Mouse (Mus musculus): ENCODE results near the gene Dnah10.

Dnah10 gene

DNA sequence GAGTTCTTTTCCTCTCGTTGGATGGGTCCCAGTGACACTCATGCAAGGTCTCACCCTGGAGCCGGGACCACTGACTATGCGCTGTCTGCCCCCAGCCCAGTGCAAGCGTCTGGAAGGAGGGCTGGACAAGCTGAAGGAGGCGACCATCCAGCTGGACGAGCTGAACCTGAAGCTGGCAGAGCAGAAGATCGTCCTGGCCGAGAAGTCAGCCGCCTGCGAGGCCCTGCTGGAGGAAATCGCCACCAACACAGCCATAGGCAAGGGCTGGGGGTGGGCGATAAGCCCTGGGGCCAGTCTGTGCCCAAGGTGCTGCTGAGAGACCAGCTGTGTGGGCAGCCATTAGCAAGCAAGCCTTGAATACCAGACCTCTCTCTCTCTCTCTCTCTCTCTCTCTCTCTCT, 87.6 kb downstream of the Dnah10 start:
- DNase-seq (ENCODE audit: low spot score): no peak

GRCm38 (mm10) chr5:124814797-124815196, 89.9 kb downstream of the Dnah10 start:
- DNase-seq (ENCODE audit: low spot score): no peak

- no peak for DNase-seq (ENCODE audit: low spot score)
Observed at GRCm38 (mm10) chr5:124817050-124817449, 92.2 kb downstream of the Dnah10 start.

GRCm38 (mm10) chr5:124822128-124822894, 97.4 kb downstream of the Dnah10 start:
- DNase-seq (ENCODE audit: low spot score): no peak

DNA sequence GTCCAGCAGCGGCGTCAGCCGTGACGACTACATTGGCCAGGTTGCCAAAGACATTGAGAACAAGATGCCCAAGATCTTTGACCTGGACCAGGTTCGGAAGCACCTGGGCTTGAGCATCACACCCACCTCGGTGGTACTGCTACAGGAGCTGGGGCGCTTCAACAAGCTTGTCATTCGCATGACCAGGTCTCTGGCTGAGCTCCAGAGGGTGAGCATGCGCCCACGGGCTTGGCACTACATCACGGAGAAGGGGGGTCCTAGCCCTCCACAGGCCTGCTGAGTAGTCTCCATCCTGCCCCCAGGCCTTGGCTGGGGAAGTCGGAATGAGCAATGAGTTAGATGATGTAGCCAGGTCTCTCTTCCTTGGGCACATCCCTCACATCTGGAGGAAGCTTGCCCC, 105.4 kb downstream of the Dnah10 start:
- DNase-seq (ENCODE audit: low spot score): no peak

DNA sequence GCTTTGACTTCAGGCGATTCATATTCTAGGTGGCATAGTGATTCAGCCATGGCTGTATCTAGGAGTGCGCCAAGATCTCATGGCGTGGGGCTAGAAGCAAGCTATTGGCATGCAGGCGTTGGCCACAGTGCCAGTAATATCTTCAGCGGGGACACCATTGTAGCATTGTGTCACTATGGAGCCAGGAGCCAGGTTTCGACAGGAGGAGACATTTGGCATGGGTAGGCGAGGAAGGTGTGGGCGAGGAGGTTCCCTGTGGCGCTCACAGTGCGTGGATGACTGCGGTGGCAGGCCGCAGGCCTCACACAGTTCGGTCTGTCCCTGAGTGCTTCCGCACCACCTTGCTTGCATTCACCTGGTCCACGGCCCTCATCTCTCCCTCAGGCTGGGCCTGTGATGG, 110.3 kb downstream of the Dnah10 start:
- DNase-seq (ENCODE audit: low spot score): peak; percentile 16

DNA sequence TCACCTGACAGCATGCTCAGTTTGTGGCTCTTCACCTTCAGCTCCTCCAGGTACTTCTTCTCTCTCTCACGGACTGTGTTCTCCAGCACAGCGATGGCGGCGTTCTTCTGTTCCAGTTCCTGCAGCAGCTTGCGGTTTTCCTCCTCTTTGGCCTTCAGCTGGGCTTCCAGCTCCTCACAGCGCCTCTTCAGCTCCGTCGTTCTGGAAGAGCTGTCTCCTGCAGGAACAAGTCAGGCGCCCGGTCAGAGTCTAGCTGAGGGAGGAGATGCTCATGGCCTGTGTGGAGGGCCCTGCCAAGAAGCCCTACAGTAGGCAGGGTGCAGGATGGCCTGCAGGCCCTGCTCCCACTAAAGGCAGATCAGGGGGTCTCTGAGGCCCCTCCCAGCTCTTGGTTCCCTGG, 111.2 kb downstream of the Dnah10 start:
- no peak for DNase-seq (ENCODE audit: low spot score)

DNA sequence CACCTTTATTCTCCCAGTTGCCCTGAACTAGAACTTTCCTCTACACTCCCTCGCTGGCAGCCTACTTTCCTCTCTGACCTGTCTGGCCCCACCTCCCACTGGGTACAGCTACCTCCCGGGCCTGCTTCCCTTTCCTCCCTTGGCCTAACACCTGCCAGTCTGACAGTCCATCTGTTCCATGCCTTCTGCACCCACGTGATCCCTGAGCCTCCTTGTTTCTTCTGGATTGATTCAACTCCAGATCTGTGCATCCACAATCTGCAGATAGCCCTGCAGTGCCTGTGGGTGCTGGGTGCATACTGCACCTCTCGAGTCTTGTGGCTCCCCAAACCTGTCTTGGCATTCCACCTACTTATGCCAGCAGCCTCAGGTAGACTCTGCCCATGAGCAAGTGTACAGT, 111.7 kb downstream of the Dnah10 start:
- DNase-seq (ENCODE audit: low spot score): peak; percentile 52

DNA sequence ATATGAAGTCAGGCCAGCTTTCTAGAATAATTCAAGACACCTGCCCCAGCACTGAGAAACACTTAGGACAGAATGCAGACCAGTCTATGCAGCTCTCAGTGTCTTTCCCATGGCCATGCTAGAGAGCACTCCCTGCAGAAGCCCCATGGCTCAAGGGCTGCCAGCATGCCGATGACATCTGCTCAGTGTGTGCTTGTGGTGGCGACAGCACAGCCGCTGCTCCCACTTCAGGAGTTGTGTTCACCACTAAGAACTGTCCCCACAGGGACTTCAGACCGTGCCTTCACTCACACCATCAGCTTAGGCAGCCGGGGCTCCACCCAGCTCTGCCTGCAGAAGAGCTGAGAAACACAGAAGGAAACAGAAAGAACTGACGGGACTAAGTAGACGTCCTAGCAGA, 115.3 kb downstream of the Dnah10 start:
- DNase-seq (ENCODE audit: low spot score): no peak

DNA sequence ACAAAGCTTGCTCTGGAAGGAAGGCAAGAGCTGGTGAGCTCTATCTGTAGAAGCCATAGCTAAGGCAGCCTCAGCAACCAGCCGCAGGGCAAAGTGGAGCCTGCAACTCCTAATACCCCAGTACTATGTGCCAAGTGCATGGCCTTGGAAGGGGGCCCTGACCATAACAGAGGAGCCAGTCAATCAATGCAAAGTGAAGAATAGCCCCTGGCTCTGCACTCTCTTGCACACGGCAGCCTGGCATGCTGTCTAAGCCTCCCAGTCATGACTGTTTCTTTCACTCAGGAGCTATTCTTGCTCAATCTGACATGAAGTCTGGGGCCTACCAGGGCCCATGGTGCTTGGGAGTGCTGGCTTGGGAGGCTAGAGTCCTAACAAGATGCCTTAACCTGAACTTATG, 115.8 kb downstream of the Dnah10 start:
- DNase-seq (ENCODE audit: low spot score): no peak

DNA sequence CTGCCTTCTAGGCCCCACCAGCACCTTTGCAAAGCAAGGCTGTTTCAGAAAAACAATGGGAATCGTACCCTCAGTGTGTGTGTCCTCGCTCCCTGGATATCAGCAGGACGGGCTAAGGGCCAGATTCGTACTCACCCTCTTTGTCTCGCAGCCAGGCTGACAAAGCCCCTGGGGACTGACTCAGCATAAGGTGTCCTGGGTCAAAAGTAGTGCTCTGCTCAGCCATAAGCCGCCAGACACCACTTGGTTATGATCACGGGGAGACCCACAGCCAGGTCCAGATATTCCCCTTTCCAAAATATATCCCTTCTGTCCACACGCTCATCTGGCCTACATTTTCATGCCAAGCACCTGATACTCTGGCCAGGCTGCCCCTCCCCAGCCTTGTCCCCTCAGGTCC, 118.5 kb downstream of the Dnah10 start:
- DNase-seq (ENCODE audit: low spot score): no peak

- no peak for DNase-seq (ENCODE audit: low spot score)
Observed at GRCm38 (mm10) chr5:124844929-124845328, 120.0 kb downstream of the Dnah10 start.

DNA sequence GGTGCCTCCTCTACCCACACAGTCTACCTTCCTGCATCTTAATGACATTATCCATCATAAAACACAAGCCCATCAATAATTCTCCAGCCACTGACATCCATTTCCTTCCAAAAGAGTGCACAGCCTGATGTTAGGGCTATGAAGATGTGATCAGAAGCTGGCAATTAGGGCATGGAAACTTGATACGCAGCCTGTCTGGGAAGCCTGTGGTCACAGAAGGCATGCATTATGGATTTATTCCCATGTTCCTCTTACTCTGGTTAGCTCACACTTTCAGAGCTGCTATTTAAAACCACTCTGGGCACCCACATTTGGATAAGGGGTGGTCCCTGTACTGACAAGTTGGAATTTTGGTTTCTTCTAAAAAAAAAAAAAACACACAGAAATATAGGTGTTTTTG, 122.1 kb downstream of the Dnah10 start:
- no peak for DNase-seq (ENCODE audit: low spot score)

DNA sequence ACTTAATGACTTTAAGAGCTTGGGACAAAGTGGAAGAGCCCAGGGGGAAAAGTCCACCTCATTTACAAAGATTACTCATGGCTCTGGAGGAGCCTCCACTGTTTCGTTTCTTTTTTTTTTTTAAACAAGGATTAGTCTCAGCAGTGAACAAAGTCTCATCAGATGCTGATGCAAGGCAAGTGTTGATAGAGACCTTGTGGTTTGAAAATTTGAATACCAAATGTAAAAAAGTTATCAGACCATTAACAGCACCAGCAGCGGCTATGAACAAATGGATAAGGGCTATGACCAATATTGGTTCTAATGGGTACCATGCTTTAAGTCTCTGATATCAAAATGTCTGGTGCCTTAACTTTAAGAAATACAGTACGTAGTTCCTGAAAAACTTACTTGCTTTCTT, 124.1 kb downstream of the Dnah10 start:
- DNase-seq (ENCODE audit: low spot score): no peak

GRCm38 (mm10) chr5:124851572-124851971, 126.7 kb downstream of the Dnah10 start:
- DNase-seq (ENCODE audit: low spot score): no peak

DNA sequence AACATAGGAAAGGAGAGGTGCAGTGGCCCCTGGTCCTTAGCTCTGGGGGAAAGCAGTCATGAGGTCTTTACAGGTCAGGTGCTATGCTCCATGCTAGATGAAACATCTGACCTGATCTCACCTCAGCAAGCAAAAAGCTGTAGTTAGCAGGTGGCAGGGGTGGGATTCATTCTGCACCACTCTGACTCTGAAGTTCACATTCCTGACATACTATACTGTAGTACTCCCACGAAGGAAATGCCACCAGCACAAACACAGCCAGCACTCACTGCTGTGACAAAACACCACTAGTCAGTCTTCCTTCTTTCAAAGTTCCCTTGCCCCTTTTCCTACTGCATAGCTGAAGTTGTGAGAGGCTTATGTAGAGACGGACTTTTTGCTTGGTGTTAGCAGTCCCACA, 127.4 kb downstream of the Dnah10 start:
- no peak for DNase-seq (ENCODE audit: low spot score)

GRCm38 (mm10) chr5:124853079-124853478, 128.2 kb downstream of the Dnah10 start:
- DNase-seq (ENCODE audit: low spot score): no peak

DNA sequence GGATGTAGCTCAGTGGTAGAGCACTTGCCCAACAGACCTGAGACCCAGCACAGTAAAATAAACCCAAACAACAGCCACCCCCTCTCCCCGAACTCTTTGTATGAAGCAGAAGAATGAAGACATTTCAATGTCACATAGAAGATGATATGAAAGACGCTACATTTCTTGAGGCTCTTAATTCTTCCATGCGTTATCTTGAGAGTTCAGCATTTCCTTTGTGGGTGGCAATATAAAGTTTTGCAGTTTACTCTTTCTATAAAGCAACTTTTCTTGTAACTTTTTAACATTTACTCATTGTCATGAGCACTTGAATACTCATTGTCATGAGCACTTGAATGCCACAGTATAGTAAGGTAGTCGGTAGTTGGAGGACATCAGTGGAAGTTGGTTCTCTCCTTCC, 129.3 kb downstream of the Dnah10 start:
- no peak for DNase-seq (ENCODE audit: low spot score)

GRCm38 (mm10) chr5:124860013-124860412, 135.1 kb downstream of the Dnah10 start:
- DNase-seq (ENCODE audit: low spot score): no peak

DNA sequence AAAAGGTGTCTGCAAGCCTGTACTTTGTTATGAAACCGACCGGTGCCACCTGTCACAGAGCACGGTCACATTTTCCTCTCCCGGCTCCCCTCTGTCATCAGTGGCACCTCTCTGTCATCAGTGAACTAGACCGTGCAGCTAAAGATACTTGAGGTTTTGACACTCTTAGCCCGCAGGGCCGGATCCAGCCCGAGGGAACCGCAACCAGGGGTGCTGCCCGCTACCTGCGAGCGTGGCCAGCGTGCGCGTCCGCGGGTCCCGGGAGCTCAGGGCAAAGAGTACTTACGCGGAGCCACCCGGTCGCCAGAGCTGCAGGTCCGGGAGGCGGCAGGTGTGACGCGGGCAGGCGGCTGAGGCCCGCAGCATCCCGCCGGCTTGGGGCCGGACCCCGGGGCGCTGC, 136.6 kb downstream of the Dnah10 start:
- peak; percentile 35 for DNase-seq (ENCODE audit: low spot score)

- peak; percentile 98 for DNase-seq (ENCODE audit: low spot score)
Observed at GRCm38 (mm10) chr5:124862013-124862866, 137.4 kb downstream of the Dnah10 start, which contains the start of the genes Ccdc92 and Zfp664. Gene Ccdc92 (minus strand): TSS chr5:124862424. Gene Zfp664 (plus strand): TSS chr5:124862691.

DNA sequence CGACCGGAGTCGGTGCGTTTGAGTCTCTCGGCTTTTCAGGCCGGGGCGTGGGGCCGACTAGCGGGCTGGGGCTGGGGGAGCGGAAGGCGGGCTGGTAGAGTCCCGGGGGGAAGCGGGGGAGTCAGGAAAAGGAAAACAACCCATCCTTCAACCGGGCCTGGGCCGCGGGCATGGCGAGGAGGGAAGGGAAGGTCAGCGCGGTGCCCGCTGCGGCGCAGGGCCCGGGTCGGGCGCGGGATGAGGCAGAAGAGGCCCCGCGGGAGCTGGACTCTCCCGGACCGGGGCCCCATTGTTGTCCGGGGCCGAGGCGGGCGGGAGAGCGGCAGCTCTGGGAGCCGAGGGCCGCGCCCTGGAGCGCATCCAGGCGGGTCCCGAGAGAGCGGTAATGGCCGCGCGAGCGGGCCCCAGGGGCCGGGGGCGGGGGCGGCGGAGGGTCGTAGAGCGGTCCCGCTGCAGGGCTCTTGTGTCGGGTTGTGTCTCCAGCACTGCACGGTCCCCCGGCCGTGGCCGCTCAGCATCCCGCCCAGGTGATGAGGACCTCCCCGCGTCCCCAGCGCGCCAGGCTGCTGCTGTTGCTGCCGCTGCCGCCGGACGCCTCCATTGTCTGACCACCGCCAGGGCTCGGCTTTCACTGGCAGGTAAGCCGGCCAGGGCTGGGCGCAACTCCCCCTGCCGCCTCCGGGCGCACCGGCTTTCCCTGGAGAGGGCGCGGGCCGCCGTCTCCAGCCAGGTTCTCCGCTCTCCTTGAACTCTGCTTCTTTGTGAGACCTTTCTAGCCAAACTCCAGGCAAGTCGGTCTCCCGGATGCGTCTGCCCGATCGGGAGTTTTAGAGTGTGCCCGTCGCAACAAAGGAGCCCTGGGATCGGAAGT, 138.2 kb downstream of the Dnah10 start:
- no peak for DNase-seq (ENCODE audit: low spot score)

Data from layer of hippocampus, adult 11-12 months (tissue).